8 mouse cellular contexts compared by ENCODE assay signal in genomic region chr17:30026617-30027016, GRCm38 (mm10). TPM values are rescaled to one million over a fixed set of nuclear protein-coding genes. Genes with fewer than 3 reads are reported as not detected.
DNase-seq lines count a peak whose midpoint lies in the region; ATAC-seq and TF ChIP-seq lines count a peak whose summit lies in the region.

No protein-coding gene starts in this region.

- WGBS in intestine, embryonic 15.5 days, result 25% methylated on average over 6 of the region's 6 CpGs
- whole genome bisulfite sequencing in intestine, embryonic 16.5 days, result 23% methylated on average over 6 of the region's 6 CpGs
- 14% methylated on average over 6 of the region's 6 CpGs for WGBS in lung, embryonic 15.5 days

- H3K4me3 ChIP-seq in intestine, embryonic 15.5 days (replicated peaks), result no peak overlapping the region
- no peak overlapping the region for H3K4me3 ChIP-seq in intestine, embryonic 16.5 days (ENCODE audit: low read length)
- no peak overlapping the region for H3K4me3 ChIP-seq in lung, embryonic 15.5 days

- no peaks in the 10 kb centered on the region for H3K36me3 ChIP-seq in intestine, embryonic 15.5 days
- H3K36me3 ChIP-seq in intestine, embryonic 16.5 days (ENCODE audit: control insufficient read depth, insufficient read depth, low read length), result no peaks in the 10 kb centered on the region
- H3K36me3 ChIP-seq in lung, embryonic 15.5 days, result no peaks in the 10 kb centered on the region

- peak; percentile 90 for DNase-seq in brain, embryonic 14.5 days (ENCODE audit: low read depth)
- peak; percentile 33 for DNase-seq in heart, adult 8-10 months (ENCODE audit: low spot score)
- DNase-seq in thymus, postnatal 4 days, result no peak
- DNase-seq in spleen, postnatal 36 days (ENCODE audit: low spot score in 2 of 2), result no peak

- no peaks in the 10 kb centered on the region for H3K9me3 ChIP-seq in intestine, embryonic 15.5 days
- H3K9me3 ChIP-seq in intestine, embryonic 16.5 days (ENCODE audit: control insufficient read depth, low read length), result no peaks in the 10 kb centered on the region
- no peaks in the 10 kb centered on the region for H3K9me3 ChIP-seq in lung, embryonic 15.5 days

- TF ChIP-seq POLR2A in brain, embryonic 14.5 days (IDR thresholded peaks at IDR 0.05; ENCODE audit: borderline replicate concordance, extremely low read depth, insufficient read depth, insufficient read length, poor library complexity, severe bottlenecking), result no peak

- no peak for ATAC-seq in intestine, embryonic 15.5 days
- ATAC-seq in intestine, embryonic 16.5 days, result no peak
- ATAC-seq in lung, embryonic 15.5 days (ENCODE audit: borderline replicate concordance, extremely low read depth, low FRiP score, low TSS enrichment), result no peak
- ATAC-seq in erythroid progenitor cell, adult 5-6 weeks (replicated peaks; ENCODE audit: low FRiP score, poor library complexity, severe bottlenecking), result no peak

- H3K4me1 ChIP-seq in intestine, embryonic 15.5 days (replicated peaks), result peaks cover 36% of the 10 kb centered on the region
- peaks cover 38% of the 10 kb centered on the region for H3K4me1 ChIP-seq in intestine, embryonic 16.5 days (ENCODE audit: control insufficient read depth, insufficient read depth, low read length)
- peaks cover 53% of the 10 kb centered on the region for H3K4me1 ChIP-seq in lung, embryonic 15.5 days

- H3K27me3 ChIP-seq in intestine, embryonic 15.5 days (replicated peaks), result no peaks in the 10 kb centered on the region
- H3K27me3 ChIP-seq in intestine, embryonic 16.5 days (replicated peaks; ENCODE audit: control insufficient read depth, insufficient read depth, low read length), result no peaks in the 10 kb centered on the region
- no peaks in the 10 kb centered on the region for H3K27me3 ChIP-seq in lung, embryonic 15.5 days

- H3K9ac ChIP-seq in intestine, embryonic 15.5 days, result no peak overlapping the region
- H3K9ac ChIP-seq in intestine, embryonic 16.5 days (ENCODE audit: low read depth, low read length), result no peak overlapping the region
- no peak overlapping the region for H3K9ac ChIP-seq in lung, embryonic 15.5 days

- TF ChIP-seq CTCF in brain, embryonic 14.5 days (IDR thresholded peaks at IDR 0.05; ENCODE audit: borderline replicate concordance, extremely low read depth, insufficient read depth, insufficient read length), result no peak

- H3K27ac ChIP-seq in intestine, embryonic 15.5 days, result peak overlapping the region; percentile 48
- no peak overlapping the region for H3K27ac ChIP-seq in intestine, embryonic 16.5 days (ENCODE audit: low read length)
- peak overlapping the region; percentile 81 for H3K27ac ChIP-seq in lung, embryonic 15.5 days

- H3K4me2 ChIP-seq in intestine, embryonic 15.5 days (replicated peaks), result no peak overlapping the region
- no peak overlapping the region for H3K4me2 ChIP-seq in intestine, embryonic 16.5 days (ENCODE audit: low read depth, low read length)
- no peak overlapping the region for H3K4me2 ChIP-seq in lung, embryonic 15.5 days

RNA-seq across cellular contexts. Expression of gene Zfand3, which starts 22.1 kb away (rescaled TPM):
- polyA plus RNA-seq in intestine, embryonic 15.5 days (2015; fragmentation: Nextera tagmentation; extraction: Ambion mirVana), result 43.0 and 47.5 TPM in 2 replicates
- 39.7 and 40.2 TPM in 2 replicates for polyA plus RNA-seq in intestine, embryonic 16.5 days (2015; fragmentation: Nextera tagmentation; extraction: Ambion mirVana)
- polyA plus RNA-seq in brain, embryonic 14.5 days (2012; rRNA removed), result 145 and 146 TPM in 2 replicates
- total RNA-seq in heart, adult 8-10 months (2022), result 100 to 1,000 TPM; 132 to 150 (median 148) TPM
- 56.7 and 59.8 TPM in 2 replicates for polyA plus RNA-seq in lung, embryonic 15.5 days (2015; fragmentation: Nextera tagmentation; extraction: Ambion mirVana)
- 10.9 and 17.3 TPM in 2 replicates for total RNA-seq in erythroid progenitor cell, adult 5-6 weeks (2015; ENCODE audit: low replicate concordance)
- total RNA-seq in erythroid progenitor cell, adult 5-6 weeks (2017; ENCODE audit: low replicate concordance), result 7.3 and 10.5 TPM in 2 replicates

RNA-seq across cellular contexts. Expression of gene Mdga1, which starts 56.7 kb away (rescaled TPM):
- polyA plus RNA-seq in intestine, embryonic 15.5 days (2015; fragmentation: Nextera tagmentation; extraction: Ambion mirVana), result 1.5 and 2.1 TPM in 2 replicates
- 0.86 and 1.6 TPM in 2 replicates for polyA plus RNA-seq in intestine, embryonic 16.5 days (2015; fragmentation: Nextera tagmentation; extraction: Ambion mirVana)
- 38.1 and 58.9 TPM in 2 replicates for polyA plus RNA-seq in brain, embryonic 14.5 days (2012; rRNA removed)
- total RNA-seq in heart, adult 8-10 months (2022), result 10 to 100 TPM; 15.6 to 17.3 (median 16.4) TPM
- 4.1 and 4.2 TPM in 2 replicates for polyA plus RNA-seq in lung, embryonic 15.5 days (2015; fragmentation: Nextera tagmentation; extraction: Ambion mirVana)
- total RNA-seq in erythroid progenitor cell, adult 5-6 weeks (2015; ENCODE audit: low replicate concordance), result 5.0 TPM in 1 of 2 replicates, not detected in the other
- total RNA-seq in erythroid progenitor cell, adult 5-6 weeks (2017; ENCODE audit: low replicate concordance), result 2.6 TPM in 1 of 2 replicates, not detected in the other

Comparison
In these comparisons a context has a peak if more than half of its experiments do, and no peak if none do; other contexts are left out.
1. DNase-seq: peak in brain, embryonic 14.5 days (single experiment) and heart, adult 8-10 months (single experiment); none in thymus, postnatal 4 days (single experiment) and spleen, postnatal 36 days (0 of 2).